Mouse (Mus musculus): ENCODE data around the gene Nckipsd. TPM values are rescaled to one million over a fixed set of nuclear protein-coding genes. Genes with fewer than 3 reads are reported as not detected.

Gene Nckipsd
- 1 to 10 TPM; 5.3 to 6.3 TPM for total RNA-seq (2021)
- long read RNA-seq, experiment 1, transcript Nckipsd-201 (13 exons, 3,360 nt), result major isoform, 12 of 14 reads
- long read RNA-seq, experiment 1, partial matches to known transcripts, result 1 of 14 reads
- long read RNA-seq, experiment 1, other reads (novel, unspliced or antisense), result 1 of 14 reads
- long read RNA-seq, experiment 2, transcript Nckipsd-201 (13 exons, 3,360 nt), result major isoform, 11 of 12 reads
- long read RNA-seq, experiment 2, partial matches to known transcripts, result 0 of 12 reads
- long read RNA-seq, experiment 2, other reads (novel, unspliced or antisense), result 1 of 12 reads

DNA sequence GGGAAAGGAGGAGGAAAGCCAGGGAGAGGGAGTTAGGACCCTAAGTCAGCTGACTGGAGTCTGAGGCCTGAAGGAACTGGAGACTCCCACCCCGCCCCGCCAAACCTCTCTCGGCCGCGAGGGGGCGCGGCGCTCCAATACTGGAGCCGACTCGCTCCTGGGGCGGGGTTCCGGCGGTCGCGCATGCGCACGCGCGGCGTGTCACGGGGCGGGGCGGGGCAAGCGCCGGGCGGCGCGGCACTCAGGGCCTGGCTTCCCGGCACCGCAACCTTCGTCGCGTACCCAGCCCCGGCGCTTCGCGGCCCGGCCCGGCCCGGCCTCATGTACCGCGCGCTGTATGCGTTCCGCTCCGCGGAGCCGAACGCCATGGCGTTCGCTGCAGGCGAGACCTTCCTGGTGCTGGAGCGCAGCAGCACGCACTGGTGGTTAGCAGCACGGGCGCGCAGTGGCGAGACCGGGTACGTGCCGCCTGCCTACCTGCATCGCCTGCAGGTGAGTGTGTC is at the start of gene Nckipsd:
Gene Nckipsd, plus strand, starts transcription at position 206 of the 503 bp plus-strand sequence.
- peak; percentile 99 for DNase-seq

DNA sequence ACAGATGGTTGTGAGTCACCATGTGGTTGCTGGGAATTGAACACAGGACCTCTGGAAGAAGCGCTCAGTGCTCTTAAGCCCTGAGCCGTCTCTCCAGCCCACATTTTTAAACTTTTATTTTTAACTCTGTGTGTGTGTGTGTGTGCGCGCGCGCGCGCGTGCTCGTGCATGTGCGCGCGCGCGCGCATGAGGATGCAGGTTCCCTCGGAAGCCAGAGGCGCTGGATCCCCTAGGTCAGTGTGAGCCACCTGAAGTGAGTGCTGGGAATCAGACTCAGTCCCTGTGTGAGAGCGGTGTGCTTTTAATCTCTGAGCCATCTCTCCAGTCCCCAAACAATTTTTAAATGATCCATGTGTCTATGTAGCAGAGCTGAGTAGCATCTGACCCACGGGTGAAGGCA is 49.0 kb upstream of the Nckipsd start:
- DNase-seq, result no peak

DNA sequence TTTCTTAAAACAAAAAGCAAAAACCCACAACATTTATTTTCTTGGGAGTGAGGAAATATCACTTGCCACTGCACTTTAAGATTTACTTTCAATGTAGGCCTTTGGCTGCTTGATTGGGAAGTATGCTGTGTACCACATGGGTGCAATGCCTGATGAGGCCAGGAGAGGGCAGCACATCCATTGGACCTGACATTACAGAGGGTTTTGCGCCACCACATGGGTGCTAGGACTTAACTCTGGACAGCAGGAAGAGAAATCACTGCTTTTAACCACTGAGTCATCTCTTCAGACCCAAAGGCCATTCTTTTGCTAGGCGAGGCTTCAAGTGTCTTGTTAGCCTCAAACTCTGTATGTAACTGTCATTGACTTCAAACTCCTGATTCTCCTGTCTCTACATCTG is 48.4 kb upstream of the Nckipsd start:
- DNase-seq, result no peak

DNA sequence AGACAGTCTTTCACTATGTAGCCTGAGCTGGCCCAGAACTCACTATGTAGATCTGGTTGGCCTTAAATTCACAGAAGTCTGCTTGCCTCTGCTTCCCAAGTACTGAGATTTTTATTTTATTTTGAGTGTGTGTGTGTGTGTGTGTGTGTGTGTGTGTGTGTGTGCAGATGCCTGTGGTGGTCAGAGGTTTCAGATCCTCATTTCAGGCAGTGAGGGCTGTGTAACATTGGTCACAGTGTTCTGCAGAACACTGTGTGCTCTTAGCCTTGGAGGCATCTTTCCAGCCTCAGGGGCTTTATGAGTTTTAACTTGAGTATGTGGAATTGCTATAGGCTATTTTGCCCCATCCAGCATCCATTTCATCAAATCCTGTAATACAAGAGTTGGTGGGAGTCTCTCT is 46.6 kb upstream of the Nckipsd start:
- no peak for DNase-seq

DNA sequence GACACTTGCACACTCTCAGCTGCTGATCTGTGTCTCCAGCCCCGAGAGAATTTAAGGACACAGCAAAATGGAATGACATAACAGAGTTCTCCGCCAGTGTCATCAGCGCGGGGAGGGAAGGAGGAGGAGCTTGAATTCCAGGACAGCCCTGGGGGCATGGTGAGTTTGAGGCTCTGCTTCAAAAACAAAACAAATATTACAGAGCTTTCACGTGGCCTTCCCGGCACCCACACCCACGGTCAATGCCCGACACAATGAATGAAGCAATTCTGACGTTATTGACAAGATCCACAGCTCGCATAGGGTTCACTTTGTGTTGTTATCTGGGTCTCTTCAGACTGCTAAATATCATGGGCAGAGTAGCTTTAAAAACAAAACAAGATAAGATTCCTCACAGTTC is 43.2 kb upstream of the Nckipsd start:
- no peak for DNase-seq

DNA sequence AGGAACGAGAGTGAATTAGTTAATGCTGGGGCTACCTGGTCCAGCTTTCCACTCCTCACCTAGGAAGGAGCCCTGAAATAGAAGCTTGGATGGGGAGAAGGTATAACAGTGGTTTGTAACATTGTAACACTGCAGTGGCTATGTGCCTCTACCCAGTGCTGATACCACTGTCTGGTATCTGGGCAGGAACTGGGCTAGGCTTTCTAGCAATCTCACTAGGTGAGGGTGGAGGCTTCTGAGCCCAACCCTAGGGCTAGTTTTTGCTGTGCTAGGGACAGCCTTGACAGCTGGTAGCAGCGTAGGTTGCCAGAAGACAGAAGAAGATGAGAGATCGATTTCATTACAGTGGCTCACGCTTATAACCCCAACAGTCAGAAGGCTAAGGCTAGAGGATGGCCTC is 31.6 kb upstream of the Nckipsd start:
- no peak for DNase-seq

DNA sequence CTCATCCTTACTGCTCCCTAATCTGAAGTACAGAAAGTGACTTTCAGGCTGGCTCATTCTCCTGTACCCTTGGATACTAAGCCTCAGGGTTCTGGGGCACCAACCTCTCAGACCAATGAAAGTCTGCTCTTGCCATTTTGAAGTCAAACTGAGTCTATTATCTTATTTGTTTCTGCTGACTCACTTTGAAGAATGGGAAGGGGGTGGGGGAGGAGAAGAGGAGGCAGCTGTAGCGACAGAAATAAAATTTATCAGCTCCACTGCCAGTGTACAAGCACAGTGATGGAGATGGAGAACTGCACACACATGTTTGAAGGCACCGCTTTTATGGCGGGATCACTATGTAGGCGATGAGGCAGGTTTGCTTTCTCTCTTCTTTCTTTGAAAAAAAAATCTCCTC is 30.9 kb upstream of the Nckipsd start:
- DNase-seq, result no peak

DNA sequence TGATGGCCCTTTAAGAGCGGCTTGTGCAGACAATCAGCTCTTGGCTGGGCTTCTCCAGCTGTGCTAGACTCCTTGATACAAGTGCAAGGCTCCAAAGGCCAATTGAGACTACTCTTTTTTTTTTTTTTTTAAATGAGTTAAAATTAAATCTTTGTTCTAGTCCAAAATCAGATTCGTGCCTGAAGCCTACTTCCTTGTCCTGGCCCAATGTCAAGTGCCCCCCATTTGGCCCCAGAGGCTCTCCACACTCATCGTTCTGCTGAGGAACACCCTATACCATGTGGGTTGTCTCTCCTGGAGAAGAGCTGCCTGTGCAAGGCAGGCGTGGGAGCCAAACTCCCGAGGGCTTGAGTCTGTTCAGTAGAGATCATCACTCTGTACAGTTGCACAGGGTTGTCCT is 27.2 kb upstream of the Nckipsd start:
- no peak for DNase-seq

DNA sequence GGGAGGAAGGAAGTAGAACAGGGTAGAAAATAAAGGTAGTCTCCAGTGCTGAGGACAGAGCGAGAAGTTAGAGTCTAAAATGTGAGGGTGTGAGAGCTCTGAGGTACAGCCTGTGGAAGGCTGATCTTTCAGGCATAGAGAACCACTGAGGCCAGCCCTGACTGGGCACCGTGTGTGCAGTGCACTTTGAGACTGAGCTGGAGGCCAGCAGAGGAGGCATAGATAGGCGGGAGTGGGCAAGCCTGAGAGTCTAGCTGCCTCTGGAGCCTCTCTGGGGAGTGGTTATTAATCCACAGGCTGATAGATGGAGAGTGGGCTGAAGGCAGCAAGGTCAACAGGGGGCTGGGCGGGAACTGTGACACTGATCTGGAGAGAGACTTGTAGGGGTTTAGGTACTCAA is 26.3 kb upstream of the Nckipsd start:
- DNase-seq, result no peak

DNA sequence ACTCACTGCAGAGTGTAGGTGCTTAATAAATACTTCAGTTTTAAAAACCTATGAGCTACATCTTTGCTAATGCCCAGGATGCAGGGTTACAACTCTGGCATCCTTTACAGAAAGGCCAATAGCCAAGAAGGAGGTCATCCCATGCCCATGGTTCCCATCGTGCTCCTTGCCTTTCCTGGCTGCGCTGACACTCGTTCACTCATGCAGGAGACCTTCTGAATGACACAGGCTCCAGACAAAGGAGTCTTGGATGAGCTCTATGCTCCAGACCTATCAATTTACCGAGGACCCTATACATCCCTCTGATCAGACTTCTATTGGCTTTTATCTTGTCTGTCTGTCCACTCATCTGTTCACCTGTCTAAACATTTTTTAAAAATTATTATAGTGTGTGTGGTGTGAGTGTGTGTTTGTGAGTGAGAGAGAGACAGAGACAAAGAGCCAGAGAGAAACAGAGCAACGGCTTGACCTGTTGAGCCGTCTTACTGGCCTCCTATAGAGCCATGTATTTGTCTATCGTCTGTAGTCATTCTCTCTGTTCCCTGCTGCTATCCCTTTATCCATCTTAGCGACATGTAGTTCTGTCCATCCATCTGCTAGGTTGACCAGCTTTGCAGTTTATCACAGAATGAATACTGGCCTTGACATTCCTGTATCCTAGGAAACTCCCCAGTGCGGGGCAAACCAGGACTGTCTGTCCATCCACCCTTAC is 25.2 kb upstream of the Nckipsd start:
- no peak for DNase-seq

DNA sequence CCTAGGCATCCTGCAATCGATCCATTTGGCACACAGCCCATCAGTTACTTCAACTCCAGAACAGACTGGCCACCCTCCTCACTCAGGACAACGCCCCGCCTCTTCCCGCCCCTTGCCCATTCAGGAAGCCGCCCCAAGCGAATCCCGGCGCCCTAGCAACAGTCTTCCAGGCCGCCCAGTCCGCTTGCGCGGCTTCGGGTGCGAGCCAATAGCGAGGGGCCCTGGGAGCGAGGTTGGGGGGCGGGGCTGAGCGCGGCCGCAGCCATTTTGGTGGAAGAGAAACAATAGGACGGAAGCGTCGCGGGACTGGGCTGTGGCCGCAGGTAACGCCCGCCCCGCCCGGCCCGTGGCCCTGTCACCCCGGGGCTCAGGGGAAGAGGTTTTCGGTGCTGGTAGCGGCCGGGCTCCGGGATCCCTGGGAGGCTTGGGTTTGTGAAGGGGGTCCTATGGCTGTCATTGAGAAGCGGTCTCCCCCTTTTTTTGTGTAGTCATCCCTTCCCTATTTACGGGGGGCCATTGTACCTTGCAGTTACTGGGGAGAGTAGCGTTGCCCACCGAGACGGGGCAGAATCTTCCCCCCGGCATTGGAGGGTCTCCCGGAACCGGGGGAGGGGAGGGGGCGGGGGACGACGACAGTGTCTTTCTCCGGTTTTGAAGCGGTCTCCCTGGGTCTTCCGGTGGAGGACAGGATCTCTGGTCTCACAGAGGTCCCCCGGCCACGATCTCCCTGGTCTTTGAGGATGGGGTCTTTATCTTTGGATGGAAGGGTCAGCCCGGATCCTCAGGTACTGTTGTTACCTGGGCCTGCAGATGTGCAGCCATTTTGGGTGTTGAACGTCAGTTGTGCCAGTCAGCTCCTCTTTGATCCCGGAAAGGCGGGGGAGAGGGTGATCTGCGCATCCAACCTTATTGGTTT is 24.4 kb upstream of the Nckipsd start, which contains the start of gene Ip6k2:
Gene Ip6k2, plus strand, starts transcription at position 249 of the 916 bp plus-strand sequence.
- peak; percentile 97 for DNase-seq

DNA sequence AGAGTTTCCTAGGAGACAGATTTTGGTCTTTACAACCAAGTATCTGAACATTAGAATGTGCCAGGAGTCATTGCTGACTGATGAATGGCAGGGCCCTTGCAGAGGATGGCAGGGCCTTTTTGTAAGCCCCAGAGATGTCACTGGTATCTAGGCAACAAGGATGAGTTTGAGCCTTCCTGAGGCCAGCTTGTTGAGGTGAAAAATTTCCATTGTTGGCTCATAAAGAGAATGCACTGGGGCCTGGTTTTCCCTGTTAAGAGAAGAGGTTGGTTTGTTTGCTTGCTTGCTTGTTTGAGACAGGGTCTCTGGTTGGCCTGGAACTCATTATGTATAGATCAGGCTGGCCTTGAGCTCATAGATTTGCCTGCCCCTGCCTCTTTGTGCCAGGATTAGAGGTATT is 22.8 kb upstream of the Nckipsd start:
- DNase-seq, result no peak

DNA sequence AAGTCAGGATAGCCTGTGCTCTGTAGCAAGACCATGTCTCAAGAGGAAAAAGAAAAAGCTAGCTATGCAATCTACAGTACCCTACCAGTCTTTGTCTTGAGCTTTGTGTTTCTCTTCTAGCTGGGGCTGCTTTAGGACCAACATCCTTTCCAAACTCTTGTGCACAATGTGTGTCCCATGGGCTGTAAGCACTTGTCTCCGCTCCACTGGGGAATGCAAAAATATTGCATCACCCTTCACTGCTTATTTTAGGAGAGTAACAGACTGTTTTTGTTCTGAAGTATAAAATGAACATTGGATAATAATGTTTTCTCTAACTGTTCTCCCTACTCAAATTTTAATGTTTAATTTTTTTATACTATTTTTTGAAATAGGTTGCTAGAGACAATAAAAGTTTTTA is 21.7 kb upstream of the Nckipsd start:
- DNase-seq, result no peak

DNA sequence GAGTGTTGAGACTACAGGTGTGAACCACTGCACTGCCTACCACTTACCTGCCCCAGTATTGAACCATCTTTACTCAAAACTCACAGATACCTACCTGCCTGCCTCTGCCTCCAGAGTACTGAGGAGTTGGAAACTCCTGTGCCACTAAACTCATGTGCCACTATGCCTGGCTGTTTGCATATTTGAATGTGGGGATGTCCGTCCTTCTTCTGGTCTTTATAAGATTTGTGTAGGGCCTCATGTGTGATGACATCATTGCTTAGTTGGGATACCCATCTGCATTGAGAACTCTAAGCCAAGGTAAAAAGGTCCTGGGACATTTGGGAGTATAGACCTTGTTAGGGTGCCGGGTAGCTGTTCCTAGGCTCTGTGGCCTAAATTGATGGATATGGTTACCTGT is 21.1 kb upstream of the Nckipsd start:
- no peak for DNase-seq

DNA sequence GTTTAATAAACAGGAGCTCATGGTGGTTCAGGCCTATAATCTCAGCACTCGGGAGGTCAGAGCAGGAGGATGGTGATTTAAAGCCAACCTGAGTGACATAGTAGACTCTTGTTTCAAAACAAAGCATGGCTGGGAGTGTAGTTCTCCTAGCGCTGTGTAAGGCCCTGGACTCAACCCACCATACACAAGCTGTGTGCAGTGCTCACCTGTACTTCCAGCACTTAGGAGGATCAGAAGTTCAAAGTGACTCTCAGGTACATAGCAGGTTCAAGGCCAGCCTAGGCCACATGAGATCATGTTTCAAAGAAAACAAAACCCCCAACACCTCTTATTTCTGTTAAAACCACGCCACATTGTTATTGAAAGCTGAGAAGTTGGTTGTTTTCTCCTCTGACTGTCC is 19.5 kb upstream of the Nckipsd start:
- DNase-seq, result no peak

DNA sequence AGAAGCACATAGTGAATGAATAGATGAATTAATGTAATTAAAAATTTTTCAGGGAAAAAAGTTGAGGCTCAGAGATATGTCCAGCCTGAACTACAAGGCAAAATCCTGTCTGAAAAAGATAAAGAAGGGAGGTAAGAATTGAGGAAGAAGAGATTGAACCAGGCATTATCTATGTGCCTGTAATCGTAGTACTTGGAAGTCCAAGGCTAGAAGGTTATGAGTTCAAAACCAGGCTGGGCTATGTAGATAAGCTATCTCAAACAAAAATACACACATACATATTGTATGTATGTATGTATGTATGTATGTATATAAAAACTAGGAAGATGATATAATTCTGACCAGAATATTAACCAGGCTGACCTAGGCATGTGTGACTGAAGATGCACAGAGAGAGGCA is 15.9 kb upstream of the Nckipsd start:
- DNase-seq, result no peak

DNA sequence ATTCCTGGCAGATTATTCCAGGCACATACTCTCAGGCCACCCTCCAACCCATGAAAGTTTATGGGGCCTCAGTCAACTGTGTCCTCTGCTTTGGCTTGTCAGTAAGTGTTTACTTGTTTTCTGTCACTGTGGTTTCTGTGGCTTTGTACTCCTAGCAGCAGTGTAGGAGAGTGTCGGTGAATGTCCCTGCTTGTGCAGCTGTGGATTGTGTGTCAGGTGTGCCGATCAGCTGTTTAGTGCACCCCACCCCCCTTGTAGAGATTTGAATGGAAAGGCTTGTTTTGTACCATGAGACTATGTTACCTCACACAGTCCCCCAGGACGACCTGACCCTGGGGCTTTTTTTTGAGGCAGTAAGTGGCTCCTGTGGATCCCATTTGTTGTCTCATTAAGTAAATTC is 15.4 kb upstream of the Nckipsd start:
- DNase-seq, result no peak

DNA sequence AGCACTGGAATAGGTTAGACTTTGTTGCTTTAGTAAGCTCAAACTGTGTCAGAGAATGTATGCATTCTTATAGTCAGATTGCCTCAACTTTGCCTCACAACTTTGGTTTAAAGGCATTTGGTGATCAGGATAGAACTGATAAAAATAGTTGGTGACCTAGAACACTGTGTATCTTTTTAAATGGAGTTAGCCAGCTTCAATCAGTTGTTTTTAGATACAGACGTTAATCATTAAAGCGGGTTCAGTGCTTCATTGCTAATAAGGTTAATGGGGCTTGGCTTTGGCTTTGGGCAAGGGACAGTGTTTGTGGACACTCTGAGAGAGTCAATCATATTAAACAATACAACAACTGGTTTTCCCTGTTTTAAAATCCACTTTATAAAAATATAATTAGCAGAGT is 12.9 kb upstream of the Nckipsd start:
- no peak for DNase-seq

DNA sequence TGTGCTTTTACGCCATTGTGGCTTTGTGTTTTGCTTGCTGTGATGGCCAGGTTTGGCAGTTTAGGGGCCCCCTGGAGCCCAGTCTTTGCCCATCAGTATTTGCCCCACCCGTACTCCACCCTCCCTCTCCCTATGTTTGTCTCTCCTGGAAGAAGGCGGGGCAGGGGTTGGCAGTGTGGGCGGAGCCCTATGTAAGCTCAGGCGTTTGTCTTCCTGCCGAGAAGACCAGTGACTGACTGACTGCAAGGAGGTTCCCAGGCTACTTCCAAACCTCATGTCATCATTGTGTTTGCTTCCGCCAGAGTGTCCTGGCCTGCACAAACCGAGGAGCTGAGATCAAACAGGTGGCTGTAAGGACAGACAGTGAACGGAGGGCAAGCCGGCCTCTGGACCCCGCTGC is 12.4 kb upstream of the Nckipsd start:
- DNase-seq, result no peak

DNA sequence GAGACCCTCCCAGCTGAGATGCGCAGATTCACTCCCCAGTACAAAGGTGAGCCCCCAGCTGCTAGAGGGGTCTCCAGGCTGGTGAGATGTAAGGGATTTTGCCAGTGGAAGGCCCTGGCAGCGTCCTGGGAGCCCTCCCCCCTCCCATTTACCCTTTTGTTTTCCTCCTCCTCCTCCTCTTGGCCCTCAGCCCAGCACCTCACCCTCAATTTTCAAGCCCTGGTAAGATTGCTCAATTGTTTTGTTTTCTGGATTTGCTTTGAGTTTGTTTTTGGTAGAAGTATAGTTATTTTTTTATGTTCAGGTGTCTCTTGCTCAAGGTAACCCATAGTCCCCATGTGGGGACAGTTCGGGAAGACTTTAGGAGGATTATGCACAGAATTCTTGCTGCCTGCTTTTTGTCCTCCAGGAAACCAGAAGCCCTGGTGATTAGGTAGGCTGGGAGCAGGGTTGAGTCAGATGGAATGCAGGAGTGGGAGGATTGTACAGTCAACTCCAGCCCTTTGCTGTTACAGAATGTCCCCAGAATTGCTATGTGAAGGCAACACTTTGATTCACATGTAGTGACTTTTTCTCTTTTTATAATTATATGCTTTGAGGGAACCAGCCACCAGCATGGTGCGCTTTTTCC is 11.7 kb upstream of the Nckipsd start:
- DNase-seq, result no peak

DNA sequence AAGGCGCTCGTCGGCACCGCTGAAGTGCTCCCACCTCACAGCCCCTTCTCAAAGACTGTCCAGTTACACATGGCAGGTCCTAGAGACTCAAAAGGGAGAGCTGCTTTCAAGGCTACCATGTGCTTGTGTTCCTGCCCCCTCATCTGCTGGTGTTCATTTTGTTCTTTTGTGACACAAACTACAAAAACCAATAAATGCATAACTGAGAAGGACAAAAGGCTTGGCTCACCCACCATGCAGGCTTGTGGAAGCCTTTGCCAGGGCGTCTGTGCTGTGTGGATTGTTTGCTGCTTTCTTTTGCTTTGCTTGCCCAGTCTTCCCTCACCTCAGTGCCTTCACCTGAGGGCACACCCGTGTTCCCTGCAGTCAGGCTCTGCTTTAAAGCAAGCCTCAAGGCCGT is 10.7 kb upstream of the Nckipsd start:
- no peak for DNase-seq

DNA sequence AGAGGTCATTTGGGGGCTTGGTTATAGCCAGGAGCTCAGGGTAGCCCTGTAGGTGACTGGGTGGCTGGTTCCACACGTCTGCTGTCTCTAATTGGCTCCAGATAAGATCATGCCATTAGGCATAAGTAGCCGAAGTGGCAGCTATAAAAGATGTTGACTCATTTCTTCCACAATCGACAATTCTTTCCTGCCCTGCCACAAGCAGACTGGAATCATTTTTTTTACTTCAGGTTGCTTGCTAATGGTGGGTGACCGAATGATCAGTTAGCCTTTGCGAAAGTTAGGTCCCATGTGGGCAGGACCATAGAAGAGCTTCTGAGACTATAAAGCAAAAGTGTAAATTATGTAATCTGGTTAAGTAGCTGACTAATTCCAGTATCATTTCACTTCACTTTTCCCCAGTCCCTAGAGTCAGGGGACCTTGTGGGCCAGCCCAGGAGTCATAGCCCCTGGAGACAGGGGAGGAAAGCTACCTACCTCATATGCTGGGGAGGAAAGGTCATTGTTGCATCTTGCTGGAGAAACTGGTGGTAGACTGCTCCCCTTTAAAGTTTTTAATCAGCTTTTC is 9.6 kb upstream of the Nckipsd start:
- no peak for DNase-seq
